Mouse (Mus musculus) brown adipose tissue, adult 24 weeks (tissue): ENCODE data around the gene Unc13c. TPM values are rescaled to one million over a fixed set of nuclear protein-coding genes. Genes with fewer than 3 reads are reported as not detected.

Experiments
- H3K27ac ChIP-seq: fragments of 200-500 bp; replicated peaks from 2 replicates; pipeline ENCODE4 v1.5.1; 2012; ENCODE audit warnings: low read depth, mild to moderate bottlenecking, low read length
- H3K4me1 ChIP-seq: fragments of 200-500 bp; 2 replicates; pipeline ENCODE4 v1.6.1; 2012; ENCODE audit warnings: low read length, mixed read lengths; ENCODE audit not compliant: control insufficient read depth, insufficient read depth, insufficient read length
- H3K4me3 ChIP-seq: fragments of 200-500 bp; 2 replicates; pipeline ENCODE4 v1.5.1; 2012; ENCODE audit warnings: low read depth, mild to moderate bottlenecking, low read length, moderate library complexity; ENCODE audit not compliant: insufficient read depth
- polyA plus RNA-seq: library from polyadenylated mRNA; stranded (reverse); fragments of >200 nt; gene quantifications from 2 replicates; pipeline ENCODE4 v1.2.4, GENCODE M21; 2012; ENCODE audit not compliant: missing spikeins, insufficient read depth, insufficient read length

Gene Unc13c
- polyA plus RNA-seq, 1 experiment, result not detected

DNA sequence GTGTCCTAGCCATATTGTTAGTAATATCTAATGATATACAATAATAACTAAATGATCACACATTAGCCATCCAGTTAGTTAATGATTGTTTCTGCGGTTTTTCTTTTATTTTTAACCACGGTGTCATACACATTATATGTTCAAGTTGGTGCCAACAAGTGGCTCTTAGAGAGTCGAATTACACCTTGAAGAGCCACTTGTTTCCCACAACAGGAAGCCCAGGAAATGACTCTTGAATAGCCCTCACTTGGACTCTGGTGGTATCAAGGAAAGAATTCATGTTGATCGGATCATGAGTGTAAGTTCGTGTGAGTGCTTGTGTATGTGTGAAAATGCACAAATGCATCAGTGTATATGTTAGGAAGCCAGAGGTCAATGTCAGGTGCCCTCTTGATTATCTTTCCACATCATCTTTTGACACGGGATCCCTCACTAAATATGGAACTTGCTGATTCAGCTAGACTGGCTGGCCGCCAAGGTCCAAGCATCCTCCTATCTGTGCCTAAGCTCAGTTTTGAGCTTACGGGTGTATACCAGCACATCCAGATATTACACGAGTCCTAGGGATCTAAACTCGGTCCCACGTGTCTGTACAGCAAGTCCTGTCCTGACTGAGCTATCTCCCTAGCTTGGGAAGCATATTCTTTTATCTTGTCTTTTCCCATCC lies 46.2 kb downstream of the Unc13c start:
- Histone ChIP-seq H3K4me3 (no peak overlapping the region), H3K27ac (no peak overlapping the region), H3K4me1 (no peaks in the 10 kb centered on the region)

DNA sequence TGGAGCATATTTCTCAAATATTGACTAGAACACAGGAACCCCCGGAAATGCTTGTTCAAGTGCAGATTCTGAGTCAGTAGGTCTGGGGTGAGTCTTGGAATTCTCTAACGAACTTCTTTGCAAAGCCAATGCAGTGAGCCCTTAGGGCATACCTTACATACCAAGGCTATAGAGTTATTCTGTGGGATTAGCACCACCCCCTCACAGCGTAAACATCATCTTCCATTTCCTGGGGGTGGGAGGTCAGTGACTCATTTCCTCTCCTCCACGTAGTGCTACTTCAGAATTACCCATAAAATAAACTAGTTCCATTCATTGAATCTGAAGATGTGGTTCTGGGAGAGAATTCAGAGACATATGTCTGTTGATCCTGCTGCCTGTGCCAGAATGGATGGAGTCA lies 62.8 kb downstream of the Unc13c start:
- Histone ChIP-seq H3K4me3 (no peak overlapping the region), H3K4me1 (no peaks in the 10 kb centered on the region), H3K27ac (no peak overlapping the region)

DNA sequence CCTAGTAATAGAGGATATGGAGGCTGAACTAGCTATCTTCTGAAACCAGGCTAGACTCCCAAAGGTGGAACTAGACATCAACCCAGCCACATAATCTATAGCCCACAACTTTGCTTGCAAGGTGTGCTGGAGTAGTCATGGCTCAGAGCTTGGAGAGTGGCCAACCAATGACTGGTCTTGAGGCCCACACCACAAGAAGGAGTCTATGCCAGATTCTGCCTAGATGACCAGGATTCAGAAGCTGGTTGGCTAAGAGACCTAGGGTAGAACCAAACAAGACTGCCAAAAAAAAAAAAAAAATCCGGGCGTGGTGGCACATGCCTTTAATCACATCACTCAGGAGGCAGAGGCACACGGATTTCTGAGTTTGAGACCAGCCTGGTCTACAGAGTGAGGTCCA lies 70.2 kb downstream of the Unc13c start:
- Histone ChIP-seq H3K27ac (no peak overlapping the region), H3K4me1 (no peaks in the 10 kb centered on the region), H3K4me3 (no peak overlapping the region)

DNA sequence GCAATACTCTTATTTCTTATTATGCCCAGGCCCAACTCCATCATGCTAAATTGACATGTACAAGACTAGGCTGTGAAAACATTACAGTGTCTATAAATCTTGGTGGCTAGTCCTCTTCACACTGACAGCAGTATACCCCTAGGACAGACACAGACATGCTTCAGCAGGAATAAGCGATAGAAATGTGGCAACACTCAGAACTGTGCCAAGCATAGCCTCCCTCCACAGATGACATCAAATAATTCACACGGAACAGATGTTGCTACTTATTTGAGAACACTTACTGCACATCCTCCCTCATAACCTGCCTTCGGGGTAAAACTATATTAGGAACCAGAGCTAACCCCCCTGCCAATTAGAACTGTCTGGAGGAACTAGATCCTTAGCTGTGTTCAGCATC lies 72.6 kb downstream of the Unc13c start:
- Histone ChIP-seq H3K4me3 (no peak overlapping the region), H3K27ac (no peak overlapping the region), H3K4me1 (no peaks in the 10 kb centered on the region)

DNA sequence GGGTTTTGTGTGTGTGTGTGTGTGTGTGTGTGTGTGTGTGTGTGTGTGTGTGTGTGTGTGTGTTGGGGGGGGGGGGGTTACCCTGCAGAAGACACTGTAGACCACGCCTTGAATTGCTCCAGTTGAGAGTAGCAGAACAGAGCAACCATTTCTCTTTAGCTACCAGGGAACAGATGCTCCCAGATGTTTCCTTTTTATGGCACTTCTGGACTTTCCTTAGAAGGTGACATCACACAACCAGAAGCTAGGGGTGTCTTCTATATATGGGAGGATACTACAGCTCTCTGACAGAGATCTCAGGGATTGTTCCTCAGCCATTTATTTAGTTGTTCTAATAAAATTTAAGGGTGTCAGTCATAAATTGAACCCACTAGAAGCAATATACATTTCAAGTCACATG lies 85.2 kb downstream of the Unc13c start:
- Histone ChIP-seq H3K4me3 (no peak overlapping the region), H3K4me1 (no peaks in the 10 kb centered on the region), H3K27ac (no peak overlapping the region)

DNA sequence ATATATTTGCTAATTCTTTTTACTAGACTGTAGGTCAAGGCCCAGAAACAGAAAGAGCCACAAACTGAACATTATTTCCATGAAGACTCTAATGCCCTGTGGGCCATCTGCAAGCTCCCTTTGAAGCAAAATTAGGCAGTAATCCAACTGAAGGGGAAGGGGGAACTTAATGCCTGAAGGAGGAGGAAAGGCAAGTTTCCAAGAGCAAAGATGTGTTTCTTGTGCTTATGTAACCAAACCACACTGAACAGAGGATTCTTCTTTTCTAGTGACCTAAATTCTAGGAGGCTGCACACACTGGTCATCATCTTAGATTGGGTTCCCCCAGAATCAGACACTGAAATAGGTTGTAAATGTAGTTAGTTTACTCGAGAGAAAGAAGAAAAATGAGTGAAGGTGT lies 85.6 kb downstream of the Unc13c start:
- H3K4me1 ChIP-seq, result no peaks in the 10 kb centered on the region
- H3K4me3 ChIP-seq, result no peak overlapping the region
- H3K27ac ChIP-seq, result no peak overlapping the region

DNA sequence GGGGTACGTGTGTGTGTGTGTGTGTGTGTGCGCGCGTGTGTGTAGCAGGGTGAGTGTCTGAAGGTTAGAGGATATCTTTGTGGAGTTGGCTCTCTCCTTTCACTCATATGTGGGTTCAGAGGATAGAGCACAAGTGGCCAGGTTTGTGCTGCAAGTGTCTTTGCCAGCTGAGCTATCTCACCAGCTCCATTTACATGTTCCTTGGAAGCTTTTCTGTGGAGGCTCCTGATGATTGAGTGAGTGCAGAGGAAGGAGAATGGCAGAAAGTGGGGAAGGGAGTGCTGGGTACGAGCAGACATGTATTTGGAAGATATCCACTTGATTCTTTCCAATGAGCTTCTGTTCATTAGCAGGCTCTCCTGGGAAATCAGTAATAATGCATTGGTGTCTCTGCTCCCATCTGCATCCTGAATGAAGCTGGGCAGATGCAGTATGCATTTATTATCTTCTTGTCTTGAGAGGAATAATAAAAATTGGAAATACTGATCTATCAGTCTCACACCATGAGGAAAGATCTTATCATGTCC lies 86.3 kb downstream of the Unc13c start:
- Histone ChIP-seq H3K4me1 (no peaks in the 10 kb centered on the region), H3K27ac (no peak overlapping the region), H3K4me3 (no peak overlapping the region)

DNA sequence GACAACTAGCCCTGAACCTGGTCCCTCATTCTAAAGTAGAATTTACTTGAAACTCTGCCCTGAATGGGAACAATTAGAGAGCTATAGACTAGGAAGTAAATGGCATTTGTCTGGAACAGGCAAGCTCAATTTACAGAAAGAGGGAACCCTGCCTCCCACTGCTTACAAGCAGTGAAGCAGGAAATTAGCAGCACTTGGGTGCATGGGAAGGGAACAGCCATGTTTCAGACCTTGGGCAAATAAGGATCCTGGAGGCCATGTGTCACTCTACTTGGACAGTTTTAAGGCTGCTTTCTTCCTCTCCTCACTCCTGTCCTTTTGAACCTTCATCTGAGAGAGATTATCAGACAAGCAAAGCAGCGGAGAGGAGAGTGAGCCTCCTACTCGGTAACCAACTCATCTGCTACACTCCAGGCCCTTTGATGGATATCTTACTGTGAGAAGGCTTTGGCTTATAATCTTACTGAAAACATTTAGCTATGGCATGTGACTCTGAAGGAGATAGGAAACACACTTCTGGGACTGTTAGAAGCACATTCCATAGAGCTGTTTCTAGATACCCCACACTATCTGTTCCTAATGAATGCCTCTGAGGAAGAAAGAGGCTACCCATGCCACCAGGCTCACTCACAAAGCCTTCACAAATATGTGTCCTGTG lies 101.2 kb downstream of the Unc13c start:
- Histone ChIP-seq H3K27ac (no peak overlapping the region), H3K4me3 (no peak overlapping the region), H3K4me1 (no peaks in the 10 kb centered on the region)

DNA sequence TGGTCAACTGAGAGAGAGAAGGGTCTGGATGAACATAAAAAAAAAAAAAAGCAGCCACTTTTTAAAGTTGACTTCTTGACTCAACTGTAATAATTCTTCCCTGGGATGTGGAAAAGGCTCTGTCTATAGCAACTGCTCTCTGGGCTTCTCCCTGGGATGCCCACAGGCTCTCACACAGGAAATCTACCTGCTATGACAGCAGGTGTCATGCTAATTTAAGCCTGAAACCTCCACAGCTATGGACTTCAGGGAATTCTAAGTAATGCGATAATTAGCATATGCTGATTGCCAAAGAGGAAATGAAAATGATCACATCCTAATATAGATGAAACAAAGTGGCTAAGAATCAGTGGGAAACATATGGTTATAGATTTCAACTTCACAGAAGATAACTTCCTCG lies 102.1 kb downstream of the Unc13c start:
- Histone ChIP-seq H3K27ac (no peak overlapping the region), H3K4me1 (no peaks in the 10 kb centered on the region), H3K4me3 (no peak overlapping the region)

DNA sequence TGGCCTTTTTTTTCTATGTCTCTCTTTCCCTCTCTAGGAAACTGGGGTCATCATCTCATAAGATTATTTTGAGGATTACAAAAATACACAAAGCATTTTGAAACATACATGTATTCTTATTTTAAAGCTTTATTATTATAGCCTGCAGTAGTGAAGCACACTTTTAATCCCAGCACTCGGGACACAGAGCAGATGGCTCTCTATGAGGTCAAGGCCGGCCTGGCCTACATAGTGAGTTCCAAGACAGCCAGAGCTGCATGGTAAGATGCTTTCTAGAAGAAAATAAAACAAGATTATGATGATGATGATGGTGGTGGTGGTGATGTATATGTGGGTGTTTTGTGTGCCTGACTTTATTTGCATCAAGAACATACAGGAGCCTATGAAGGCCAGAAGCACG lies 109.3 kb downstream of the Unc13c start:
- Histone ChIP-seq H3K4me3 (no peak overlapping the region), H3K4me1 (no peaks in the 10 kb centered on the region), H3K27ac (no peak overlapping the region)

DNA sequence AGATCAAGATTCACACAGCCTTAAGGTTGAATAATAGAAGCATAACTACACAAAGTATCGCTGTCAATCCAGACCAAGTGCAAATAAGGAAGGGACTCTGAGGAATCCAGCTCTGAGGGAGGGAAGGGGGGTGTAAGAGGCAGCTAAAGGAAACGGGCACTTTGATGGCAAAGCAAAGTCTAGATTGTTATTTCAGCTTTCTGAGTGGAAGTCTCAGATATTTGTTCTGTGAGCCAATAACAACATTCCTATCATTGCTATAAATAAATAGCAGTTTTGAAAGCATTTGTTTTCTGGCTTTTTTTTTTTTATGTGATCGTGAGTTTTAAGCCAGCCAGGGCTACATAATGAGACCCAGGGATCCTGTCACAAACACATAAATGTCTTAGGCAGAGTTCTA lies 114.5 kb downstream of the Unc13c start:
- no peaks in the 10 kb centered on the region for H3K4me1 ChIP-seq
- no peak overlapping the region for H3K27ac ChIP-seq
- H3K4me3 ChIP-seq, result no peak overlapping the region

DNA sequence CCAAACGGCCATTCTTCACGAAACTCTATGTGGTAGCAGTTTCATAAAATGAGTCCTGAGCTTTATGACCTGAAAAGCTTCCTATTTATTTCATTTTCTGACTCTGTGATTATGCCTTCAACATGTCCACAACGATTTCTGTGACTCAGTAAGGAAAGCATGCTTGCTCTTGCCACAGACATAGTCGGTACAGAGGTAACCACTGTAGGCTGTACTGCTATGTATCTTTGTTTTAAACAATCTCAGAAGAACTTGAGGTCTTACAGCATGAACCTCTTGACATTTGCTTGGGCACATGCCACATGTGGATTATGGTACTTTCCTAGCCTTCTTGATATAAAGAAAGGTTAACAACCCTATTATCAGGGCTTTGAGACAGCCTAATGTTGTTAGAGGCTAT lies 162.1 kb downstream of the Unc13c start:
- no peak overlapping the region for H3K27ac ChIP-seq
- H3K4me1 ChIP-seq, result no peaks in the 10 kb centered on the region
- H3K4me3 ChIP-seq, result no peak overlapping the region

DNA sequence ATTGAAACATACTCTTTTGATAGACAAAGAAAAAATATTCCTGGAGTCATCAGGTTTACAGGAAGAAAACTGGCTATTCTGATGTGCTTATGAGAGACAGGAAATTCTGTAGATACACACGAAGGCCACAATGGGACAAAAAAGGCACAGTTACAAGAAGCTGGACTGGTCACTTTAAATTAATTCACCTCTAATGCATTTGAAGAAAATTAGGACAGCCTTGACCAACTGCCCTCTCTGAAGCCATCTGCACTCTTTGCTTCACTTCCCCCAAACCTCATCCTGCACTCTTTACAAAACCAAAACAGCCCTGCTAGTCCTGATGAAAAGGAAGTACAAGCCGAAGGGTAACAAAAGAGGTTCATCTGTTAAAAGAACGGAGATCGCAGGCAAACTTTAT lies 194.2 kb downstream of the Unc13c start:
- Histone ChIP-seq H3K4me1 (no peaks in the 10 kb centered on the region), H3K4me3 (no peak overlapping the region), H3K27ac (no peak overlapping the region)

DNA sequence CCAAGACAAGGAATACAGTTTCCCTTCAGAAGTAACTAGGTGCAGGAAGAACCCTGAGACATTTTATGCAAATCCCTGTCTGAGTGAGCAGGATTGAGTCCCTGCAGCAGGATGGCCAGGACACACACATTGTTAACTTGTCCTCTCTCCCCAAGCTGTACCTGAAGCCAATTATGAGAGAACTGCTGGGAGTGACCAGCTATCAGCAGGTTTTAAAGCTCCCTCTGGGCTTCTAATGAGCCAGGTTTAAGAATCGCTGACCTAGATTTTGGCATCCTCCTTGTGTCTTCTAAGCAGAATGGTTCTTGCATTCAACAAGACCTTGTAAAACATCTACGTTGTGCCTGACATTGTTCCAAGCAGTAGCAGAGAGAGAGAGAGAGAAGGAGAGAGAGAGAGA lies 213.6 kb downstream of the Unc13c start:
- Histone ChIP-seq H3K27ac (no peak overlapping the region), H3K4me3 (no peak overlapping the region), H3K4me1 (no peaks in the 10 kb centered on the region)

DNA sequence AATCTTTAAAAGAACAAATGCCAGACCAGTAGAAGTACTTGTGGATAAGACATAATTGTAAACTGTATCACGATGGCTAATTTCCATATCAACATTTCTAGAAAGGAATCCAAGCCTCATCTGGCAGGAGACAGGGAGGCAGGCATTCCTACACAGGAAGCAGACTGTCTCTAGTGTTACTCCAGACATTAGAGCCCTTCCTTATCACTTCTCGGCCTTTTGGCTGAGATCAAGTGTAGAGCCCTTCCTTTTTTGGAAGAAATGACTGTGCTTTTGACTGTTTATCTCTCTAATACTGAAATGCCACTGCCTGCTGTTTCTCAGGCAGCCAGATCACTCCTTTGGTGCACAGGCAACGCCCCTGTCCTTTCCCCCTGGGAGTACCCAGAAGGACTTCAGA lies 215.3 kb downstream of the Unc13c start:
- no peak overlapping the region for H3K27ac ChIP-seq

DNA sequence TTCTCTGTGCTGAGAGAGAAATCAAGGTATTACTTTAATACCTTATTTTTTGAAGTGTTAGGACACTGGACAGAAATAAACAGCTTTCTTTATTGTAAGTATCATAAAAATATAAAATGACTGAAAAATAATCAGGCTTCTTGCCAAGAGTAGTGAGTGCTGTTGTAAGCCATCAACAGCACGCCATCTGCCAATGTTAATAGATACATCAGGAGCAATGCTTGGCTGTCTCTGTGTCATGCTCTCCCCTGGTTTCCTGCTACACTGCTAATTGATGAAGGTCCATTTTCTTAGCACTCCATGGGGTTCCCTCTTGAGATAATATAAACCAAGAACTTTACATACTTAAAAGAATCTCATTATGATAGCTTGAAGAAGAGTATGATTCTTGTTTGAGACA lies 217.4 kb downstream of the Unc13c start:
- H3K4me3 ChIP-seq, result no peak overlapping the region
- H3K4me1 ChIP-seq, result no peaks in the 10 kb centered on the region
- no peak overlapping the region for H3K27ac ChIP-seq

More for the DNA sequence above, 215.3 kb downstream of the Unc13c start:
- Histone ChIP-seq H3K4me3 (no peak overlapping the region), H3K4me1 (no peaks in the 10 kb centered on the region)
